7 mouse cellular contexts compared by ENCODE assay signal in genomic region chr12:24952147-24952546, GRCm38 (mm10). TPM values are rescaled to one million over a fixed set of nuclear protein-coding genes. Genes with fewer than 3 reads are reported as not detected.
A peak's percentile ranks its signal among the peaks of the same experiment; 100 is the strongest.
DNase-seq lines count a peak whose midpoint lies in the region; ATAC-seq and TF ChIP-seq lines count a peak whose summit lies in the region.

No protein-coding gene starts in this region.

- no peaks in the 10 kb centered on the region for H3K36me3 ChIP-seq in MEL (ENCODE audit: control insufficient read depth in 1 of 2, insufficient read depth in 2 of 2, low read length in 2 of 2)
- peaks cover 8% of the 10 kb centered on the region for H3K36me3 ChIP-seq in lung, embryonic 16.5 days (ENCODE audit: control insufficient read depth, insufficient read depth, low read length)

- peak; percentile 67 for TF ChIP-seq RAD21 in MEL (IDR thresholded peaks at IDR 0.05; ENCODE audit: low read depth, low read length)

- no peaks in the 10 kb centered on the region for H3K4me1 ChIP-seq in MEL (ENCODE audit: control insufficient read depth in 1 of 2, insufficient read depth in 2 of 2, low read length in 2 of 2)
- H3K4me1 ChIP-seq in lung, embryonic 16.5 days (replicated peaks; ENCODE audit: control insufficient read depth, insufficient read depth, low read length) = no peaks in the 10 kb centered on the region

- no peak for TF ChIP-seq EP300 in MEL (IDR thresholded peaks at IDR 0.05; ENCODE audit: low read depth in 1 of 2, low read length in 2 of 2)

- H3K79me2 ChIP-seq in MEL (ENCODE audit: control insufficient read depth, insufficient read depth, low read length, poor library complexity) = no peaks in the 10 kb centered on the region

- H3K9ac ChIP-seq in MEL (ENCODE audit: control insufficient read depth, low read depth, low read length, poor library complexity, severe bottlenecking) = no peak overlapping the region
- no peak overlapping the region for H3K9ac ChIP-seq in lung, embryonic 16.5 days (ENCODE audit: low read length)

- peak; percentile 43 to 46 for DNase-seq in B cell, adult 2 months
- DNase-seq in MEL (ENCODE audit: low read depth, low spot score) = peak; percentile 75
- DNase-seq in cerebellum, postnatal 10 days = peak; percentile 85 to 90
- DNase-seq in frontal cortex, postnatal 36 days (ENCODE audit: low spot score in 2 of 2) = peak; percentile 35 to 59
- peak; percentile 85 for DNase-seq in kidney, postnatal 10 days
- peak; percentile 35 for DNase-seq in ovary, postnatal 36 days (ENCODE audit: low spot score)

- 33% methylated on average over 6 of the region's 6 CpGs for WGBS in lung, embryonic 16.5 days

- no peak overlapping the region for H3K27ac ChIP-seq in MEL (ENCODE audit: control insufficient read depth, low read depth, low read length)
- H3K27ac ChIP-seq in lung, embryonic 16.5 days (ENCODE audit: low read length) = no peak overlapping the region

- no peaks in the 10 kb centered on the region for H3K27me3 ChIP-seq in MEL (ENCODE audit: control insufficient read depth in 1 of 2, insufficient read depth in 2 of 2, low read length in 2 of 2)
- H3K27me3 ChIP-seq in lung, embryonic 16.5 days (ENCODE audit: control insufficient read depth, insufficient read depth, low read depth, low read length) = no peaks in the 10 kb centered on the region

- no peak for TF ChIP-seq POLR2A in MEL (IDR thresholded peaks at IDR 0.05; ENCODE audit: control insufficient read depth in 1 of 2, insufficient read depth in 1 of 2, low read depth in 1 of 2, low read length in 2 of 2, poor library complexity in 1 of 2)

- H3K4me3 ChIP-seq in MEL (ENCODE audit: control insufficient read depth in 1 of 2, insufficient read depth in 1 of 2, low read depth in 2 of 2, low read length in 2 of 2) = no peak overlapping the region
- H3K4me3 ChIP-seq in lung, embryonic 16.5 days (ENCODE audit: low read length) = no peak overlapping the region

- TF ChIP-seq CTCF in MEL (IDR thresholded peaks at IDR 0.05 in 2 of 3, conservative IDR thresholded peaks at IDR 0.05 in 1 of 3; ENCODE audit: control insufficient read depth in 1 of 3, insufficient read depth in 1 of 3, low read depth in 2 of 3, low read length in 3 of 3, poor library complexity in 1 of 3, severe bottlenecking in 1 of 3) = peak; percentile 64 to 69 (median 68)

- ATAC-seq in lung, embryonic 16.5 days (ENCODE audit: low read depth) = peak; percentile 56

- H3K4me2 ChIP-seq in lung, embryonic 16.5 days (ENCODE audit: low read depth, low read length) = no peak overlapping the region

- no peaks in the 10 kb centered on the region for H3K9me3 ChIP-seq in MEL (replicated peaks; ENCODE audit: insufficient read depth, low read length)
- H3K9me3 ChIP-seq in lung, embryonic 16.5 days (ENCODE audit: control insufficient read depth, low read length) = no peaks in the 10 kb centered on the region

TF ChIP-seq in MEL, 35 proteins besides CTCF, POLR2A, EP300 and RAD21:
- TF ChIP-seq ELF1 (IDR thresholded peaks at IDR 0.05; ENCODE audit: low read depth, low read length) (no peak), SMC3 (IDR thresholded peaks at IDR 0.05; ENCODE audit: low read depth, low read length) (peak; percentile 66), ZC3H11A (IDR thresholded peaks at IDR 0.05; ENCODE audit: low read depth, low read length) (peak; percentile 42)
TF ChIP-seq in MEL: peak in this region for 2.

RNA-seq across cellular contexts. Expression of gene Kidins220, which starts 22.6 kb away (rescaled TPM):
- total RNA-seq in MEL (2012; rRNA removed) = 26.2 and 29.2 TPM in 2 replicates
- 100 to 1,000 TPM in 1 of 2 experiments, 10 to 100 TPM in 1; 29.2 to 124 TPM for polyA plus RNA-seq in MEL (2012; ENCODE audit: insufficient read depth in 1 of 2, insufficient read length in 2 of 2, low read depth in 1 of 2, low replicate concordance in 2 of 2, missing spikeins in 1 of 2)
- 22.3 and 23.9 TPM in 2 replicates for polyA plus RNA-seq in lung, embryonic 16.5 days (2015; fragmentation: Nextera tagmentation; extraction: Ambion mirVana)

Comparison
In these comparisons a context has a peak if more than half of its experiments do, and no peak if none do; other contexts are left out.
1. DNase-seq: peak in every context shown above with its lines; median percentile 88 in cerebellum, postnatal 10 days; 85 in kidney, postnatal 10 days; 75 in MEL; 47 in frontal cortex, postnatal 36 days; 44 in B cell, adult 2 months; 35 in ovary, postnatal 36 days.